Mouse (Mus musculus) CH12.LX (cell line): Measurements from ENCODE around the gene Sox4. TPM values are rescaled to one million over a fixed set of nuclear protein-coding genes. Genes with fewer than 3 reads are reported as not detected.

Experiments
- DNase-seq: peaks from one replicate; pipeline ENCODE4 v3.0.0-alpha.2; 2013; ENCODE audit errors: extremely low read depth
- H3K27ac ChIP-seq: 2 replicates; pipeline ENCODE4 v1.5.1; 2012; ENCODE audit warnings: low read depth, mild to moderate bottlenecking, control low read depth, moderate library complexity; ENCODE audit not compliant: insufficient read depth
- H3K27me3 ChIP-seq: replicated peaks from 2 replicates; pipeline ENCODE3; 2012; ENCODE audit warnings: inconsistent platforms
- H3K36me3 ChIP-seq, 2 experiments: replicated peaks in 1 of 2; 2 replicates each; pipeline versions ENCODE3 to v1.6.1; 2012; ENCODE audit warnings: inconsistent platforms in 1 of 2, low read length in 1 of 2, mild to moderate bottlenecking in 1 of 2, mixed read lengths in 1 of 2, moderate library complexity in 1 of 2; ENCODE audit not compliant: control insufficient read depth in 1 of 2, insufficient read depth in 1 of 2
- H3K4me1 ChIP-seq, 2 experiments: 2 replicates each; pipeline ENCODE4 v1.6.1; 2012; ENCODE audit warnings: inconsistent platforms in 1 of 2, moderate library complexity in 1 of 2; ENCODE audit not compliant: insufficient read depth in 2 of 2, control insufficient read depth in 1 of 2
- H3K4me2 ChIP-seq: 2 replicates; pipeline ENCODE4 v1.6.1; 2012; ENCODE audit warnings: low read depth, mild to moderate bottlenecking, control low read depth; ENCODE audit not compliant: poor library complexity, insufficient read depth, severe bottlenecking
- H3K4me3 ChIP-seq, 3 experiments: fragments of 150-350 bp in 1 of 3; sonication (generic) in 1 of 3; replicated peaks in 1 of 3; 2 replicates each; pipeline versions ENCODE3 to v1.5.1; 2011 to 2012; ENCODE audit warnings: low read depth in 2 of 3, low read length in 2 of 3, mild to moderate bottlenecking in 2 of 3, moderate library complexity in 2 of 3, control low read depth in 1 of 3, improper control_type of control experiment in 1 of 3, inconsistent platforms in 1 of 3, mixed read lengths in 1 of 3; ENCODE audit not compliant: poor library complexity in 1 of 3
- H3K79me2 ChIP-seq: replicated peaks from 2 replicates; pipeline ENCODE4 v1.6.1; 2012; ENCODE audit warnings: mild to moderate bottlenecking, moderate library complexity; ENCODE audit not compliant: control insufficient read depth, poor library complexity, insufficient read depth, severe bottlenecking; ENCODE audit errors: extremely low read depth
- H3K9ac ChIP-seq: 2 replicates; pipeline ENCODE4 v1.6.1; 2012; ENCODE audit warnings: low read depth, mild to moderate bottlenecking, control low read depth, moderate library complexity; ENCODE audit not compliant: insufficient read depth
- H3K9me3 ChIP-seq: replicated peaks from 2 replicates; pipeline ENCODE3; 2012; ENCODE audit warnings: low read length, inconsistent platforms, mixed read lengths
- BHLHE40 ChIP-seq: IDR thresholded peaks from 2 replicates; pipeline ENCODE4 v1.6.1; 2011; ENCODE audit warnings: mild to moderate bottlenecking, low read depth, low read length, improper control_type of control experiment
- CHD1 ChIP-seq: IDR thresholded peaks from 2 replicates; pipeline ENCODE4 v1.6.1; 2012; ENCODE audit warnings: low read depth, low read length, improper control_type of control experiment, inconsistent platforms
- CHD2 ChIP-seq: IDR thresholded peaks from 2 replicates; pipeline ENCODE4 v1.6.1; 2011; ENCODE audit warnings: low read length, improper control_type of control experiment
- EP300 ChIP-seq: IDR thresholded peaks from 2 replicates; pipeline ENCODE4 v1.6.1; 2011; ENCODE audit warnings: low read length, improper control_type of control experiment
- IRF4 ChIP-seq: IDR thresholded peaks from 2 replicates; pipeline ENCODE4 v1.6.1; 2014; ENCODE audit warnings: low read depth, mild to moderate bottlenecking, inconsistent platforms, low read length, improper control_type of control experiment
- JUND ChIP-seq: conservative IDR thresholded peaks from 2 replicates; pipeline ENCODE4 v1.6.1; 2011; ENCODE audit warnings: low read depth, low read length, improper control_type of control experiment
- MEF2A ChIP-seq: IDR thresholded peaks from 2 replicates; pipeline ENCODE4 v1.6.1; 2014; ENCODE audit warnings: low read depth, mild to moderate bottlenecking, inconsistent platforms, low read length, improper control_type of control experiment, borderline replicate concordance
- MXI1 ChIP-seq: IDR thresholded peaks from 2 replicates; pipeline ENCODE4 v1.6.1; 2011; ENCODE audit warnings: mild to moderate bottlenecking, low read depth, low read length, improper control_type of control experiment
- MYC ChIP-seq: IDR thresholded peaks from 2 replicates; pipeline ENCODE4 v1.6.1; 2011; ENCODE audit warnings: low read depth, mild to moderate bottlenecking, improper control_type of control experiment, low read length
- PAX5 ChIP-seq: IDR thresholded peaks from 2 replicates; pipeline ENCODE4 v1.6.1; 2012; ENCODE audit warnings: low read length, inconsistent platforms, mixed read lengths
- POLR2A ChIP-seq: IDR thresholded peaks from 2 replicates; pipeline ENCODE4 v1.6.1; 2011; ENCODE audit warnings: low read depth, mild to moderate bottlenecking, improper control_type of control experiment, low read length
- SMC3 ChIP-seq: IDR thresholded peaks from 2 replicates; pipeline ENCODE4 v1.6.1; 2011; ENCODE audit warnings: low read depth, low read length, improper control_type of control experiment
- TBP ChIP-seq: conservative IDR thresholded peaks from 2 replicates; pipeline ENCODE4 v1.6.1; 2011; ENCODE audit warnings: low read depth, low read length, improper control_type of control experiment
- UBTF ChIP-seq: IDR thresholded peaks from 2 replicates; pipeline ENCODE4 v1.6.1; 2012; ENCODE audit warnings: low read depth, mild to moderate bottlenecking, inconsistent platforms, low read length, improper control_type of control experiment, moderate library complexity
- USF1 ChIP-seq: IDR thresholded peaks from 2 replicates; pipeline ENCODE4 v1.6.1; 2014; ENCODE audit warnings: low read depth, mild to moderate bottlenecking, inconsistent platforms, low read length, improper control_type of control experiment
- USF2 ChIP-seq: conservative IDR thresholded peaks from 2 replicates; pipeline ENCODE4 v1.6.1; 2011; ENCODE audit warnings: low read depth, low read length, improper control_type of control experiment
- ZKSCAN1 ChIP-seq: IDR thresholded peaks from 2 replicates; pipeline ENCODE4 v1.6.1; 2012; ENCODE audit warnings: low read depth, inconsistent platforms, low read length, improper control_type of control experiment, borderline replicate concordance
- ZMIZ1 ChIP-seq: IDR thresholded peaks from 2 replicates; pipeline ENCODE4 v1.6.1; 2012; ENCODE audit warnings: low read depth, mild to moderate bottlenecking, inconsistent platforms, low read length, improper control_type of control experiment
- dilution Hi-C: fragments of 300-500 bp; cut with MboI; formaldehyde crosslinking; loops from 2 replicates; pipeline ENCODE4 v1.14.3; 2020; ENCODE audit warnings: low sequenced_read_pairs; ENCODE audit not compliant: extremely low pct_unique_long_range_greater_than_20kb, extremely low pct_ligation_motif_present
- in situ Hi-C: fragments of 300-500 bp; cut with MboI; formaldehyde crosslinking; loops from 3 replicates; pipeline ENCODE4 v1.14.3; 2019; ENCODE audit warnings: low sequenced_read_pairs, low pct_ligation_motif_present, low pct_unique_long_range_greater_than_20kb, mixed read lengths
- polyA plus RNA-seq: library from polyadenylated mRNA; unstranded; fragments of >175 nt; gene quantifications from 2 replicates; pipeline ENCODE4 v1.2.1, GENCODE M21; 2012; ENCODE audit warnings: low read depth; ENCODE audit not compliant: insufficient read length
- total RNA-seq, 2 experiments: library from RNA; depleted of rRNA; stranded (reverse); fragments of 300-350 nt in 1 of 2; fragments of >200 nt in 1 of 2; gene quantifications; 2 replicates each; pipeline ENCODE4 v1.2.3; 2012 to 2014

Sox4 gene
- total and polyA plus RNA-seq, 3 experiments = not detected

- H3K79me2 ChIP-seq = no peaks in the 10 kb centered on the region
- no peak overlapping the region for H3K4me2 ChIP-seq
- H3K27me3 ChIP-seq = no peaks in the 10 kb centered on the region
- no peak overlapping the region for H3K27ac ChIP-seq
- H3K4me1 ChIP-seq = peaks cover 0 to 6% of the 10 kb centered on the region in 2 experiments; a peak in 2 of 4 replicates
- peaks cover 4% of the 10 kb centered on the region for H3K9me3 ChIP-seq
- TF ChIP-seq USF2 = no peak
- TF ChIP-seq PAX5 = no peak
- no peak for DNase-seq
- H3K4me3 ChIP-seq = no peak overlapping the region
- in situ Hi-C loops = no loop called here
- no peak overlapping the region for H3K9ac ChIP-seq
- H3K36me3 ChIP-seq = no peaks in the 10 kb centered on the region
- dilution Hi-C loops = no loop called here
These were observed 27.2 kb upstream of the Sox4 start for GRCm38 (mm10) chr13:28980681-28981080.

- no peak for DNase-seq
- no peak overlapping the region for H3K27ac ChIP-seq
- H3K4me2 ChIP-seq = no peak overlapping the region
- peaks cover 4% of the 10 kb centered on the region for H3K9me3 ChIP-seq
- no peak overlapping the region for H3K9ac ChIP-seq
- H3K79me2 ChIP-seq = no peaks in the 10 kb centered on the region
- in situ Hi-C loops = no loop called here
- no peaks in the 10 kb centered on the region for H3K27me3 ChIP-seq
- no peak for TF ChIP-seq ZKSCAN1
- TF ChIP-seq PAX5 = no peak
- TF ChIP-seq CHD2 = no peak
- no peak for TF ChIP-seq BHLHE40
- no peak for TF ChIP-seq UBTF
- no peak for TF ChIP-seq USF1
- TF ChIP-seq MXI1 = no peak
- no peak for TF ChIP-seq POLR2A
- TF ChIP-seq MYC = no peak
- TF ChIP-seq ZMIZ1 = no peak
- TF ChIP-seq JUND = no peak
- no peak for TF ChIP-seq MEF2A
- TF ChIP-seq CHD1 = no peak
- no peak for TF ChIP-seq IRF4
- TF ChIP-seq SMC3 = no peak
- TF ChIP-seq TBP = no peak
- no peak for TF ChIP-seq EP300
- no peak overlapping the region for H3K4me3 ChIP-seq
- dilution Hi-C loops = no loop called here
- H3K36me3 ChIP-seq = no peaks in the 10 kb centered on the region
- H3K4me1 ChIP-seq = no peaks in the 10 kb centered on the region
These were observed 21.5 kb upstream of the Sox4 start for GRCm38 (mm10) chr13:28975011-28975410.
